Mouse (Mus musculus) forebrain, embryonic 15.5 days (tissue): ENCODE data around the gene Sema4f. TPM values are rescaled to one million over a fixed set of nuclear protein-coding genes. Genes with fewer than 3 reads are reported as not detected.

Experiments
- ATAC-seq: fragments of 200-750 bp; cut with Nextera tagmentation; replicated peaks from 2 replicates; pipeline ENCODE4 v1.8.0; 2017; ENCODE audit warnings: mild to moderate bottlenecking, moderate TSS enrichment, moderate library complexity
- H3K27ac ChIP-seq: fragments of 300-500 bp; sonication (generic); replicated peaks from 2 replicates; pipeline ENCODE4 v1.5.1; 2015; ENCODE audit warnings: mild to moderate bottlenecking, inconsistent platforms
- H3K27me3 ChIP-seq: fragments of 300-500 bp; sonication (generic); 2 replicates; pipeline ENCODE4 v1.6.1; 2015; ENCODE audit warnings: inconsistent platforms
- H3K36me3 ChIP-seq: fragments of 300-500 bp; sonication (generic); 2 replicates; pipeline ENCODE4 v1.6.1; 2015; ENCODE audit warnings: mild to moderate bottlenecking, inconsistent platforms
- H3K4me1 ChIP-seq: fragments of 300-500 bp; sonication (generic); 2 replicates; pipeline ENCODE4 v1.6.1; 2015; ENCODE audit warnings: inconsistent platforms
- H3K4me2 ChIP-seq: fragments of 300-500 bp; sonication (generic); replicated peaks from 2 replicates; pipeline ENCODE4 v1.6.1; 2015; ENCODE audit warnings: mild to moderate bottlenecking, inconsistent platforms
- H3K4me3 ChIP-seq: fragments of 300-500 bp; sonication (generic); 2 replicates; pipeline ENCODE4 v1.5.1; 2015; ENCODE audit warnings: mild to moderate bottlenecking, inconsistent platforms
- H3K9ac ChIP-seq: fragments of 300-500 bp; sonication (generic); replicated peaks from 2 replicates; pipeline ENCODE4 v1.6.1; 2015; ENCODE audit warnings: mild to moderate bottlenecking, inconsistent platforms
- H3K9me3 ChIP-seq: fragments of 300-500 bp; sonication (generic); 2 replicates; pipeline ENCODE4 v1.6.1; 2016; ENCODE audit warnings: inconsistent platforms
- WGBS: fragments of 180-500 bp; shearing (Covaris S2); methylation state at CpG from one replicate; pipeline ENCODE4 v1.1.7; 2015; ENCODE audit warnings: mixed read lengths; 5-methylcytosine and 5-hydroxymethylcytosine counted together
- polyA plus RNA-seq: library from polyadenylated mRNA; unstranded; fragments of >200 nt; fragmentation: Nextera tagmentation; extraction: Ambion mirVana; gene quantifications from 2 replicates; pipeline ENCODE4 v1.2.1, GENCODE M21; 2015

The Sema4f gene
- 14.9 and 15.8 TPM in 2 replicates for polyA plus RNA-seq

DNA sequence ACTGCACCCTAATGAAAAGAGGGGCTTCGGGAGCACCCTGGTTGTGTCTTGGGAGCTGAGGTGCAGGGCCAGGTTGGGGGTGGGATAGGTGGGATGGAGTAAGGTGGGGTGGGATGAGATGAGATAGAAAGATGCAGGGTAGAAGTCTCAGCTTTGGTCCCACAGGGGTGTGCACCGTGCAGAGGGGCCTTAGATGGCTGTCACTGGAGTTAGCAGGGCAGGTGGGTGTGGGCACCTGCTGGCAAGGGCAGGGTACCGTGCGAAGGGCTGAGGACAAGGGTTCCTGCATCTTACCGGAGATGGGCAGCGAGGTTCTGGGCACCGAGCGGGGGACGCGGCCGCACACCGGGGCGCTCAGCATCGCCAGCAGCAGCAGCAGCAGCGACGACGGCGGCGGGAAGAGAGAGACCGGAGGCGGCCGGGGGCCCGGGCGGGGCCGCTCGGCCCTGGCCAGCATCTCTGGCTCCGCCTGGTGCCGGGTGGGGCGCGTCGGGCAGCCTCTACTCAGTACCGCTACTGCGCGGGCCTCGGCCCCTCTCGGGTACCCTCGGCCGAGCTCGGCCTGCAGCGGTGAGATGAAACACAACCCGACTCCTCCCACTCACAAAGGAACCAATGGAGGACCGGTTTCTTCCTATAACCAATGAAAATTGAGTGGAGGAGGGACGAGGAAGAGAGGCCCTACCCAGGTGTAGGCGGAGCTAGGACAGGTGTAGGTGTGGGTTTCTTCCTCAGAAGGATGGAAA lies at the start of gene Sema4f:
Gene Sema4f (minus strand): TSS at position 603 of the 746 bp plus-strand sequence.
- peak within 1 kb of the TSS; percentile 65 for H3K4me3 ChIP-seq
- no peak within 1 kb of the TSS for H3K27ac ChIP-seq
- H3K36me3 ChIP-seq = peaks cover 4% of the 10 kb centered on the region; the same call in 1 of the 2 replicates
- no peaks in the 10 kb centered on the region for H3K27me3 ChIP-seq
- H3K9me3 ChIP-seq = no peaks in the 10 kb centered on the region
- H3K4me1 ChIP-seq = peaks cover 11% of the 10 kb centered on the region
- peak; percentile 99 for ATAC-seq
- H3K4me2 ChIP-seq = peak within 1 kb of the TSS; percentile 61
- H3K9ac ChIP-seq = peak within 1 kb of the TSS; percentile 86
- WGBS = 2% methylated on average over 44 of the region's 44 CpGs

DNA sequence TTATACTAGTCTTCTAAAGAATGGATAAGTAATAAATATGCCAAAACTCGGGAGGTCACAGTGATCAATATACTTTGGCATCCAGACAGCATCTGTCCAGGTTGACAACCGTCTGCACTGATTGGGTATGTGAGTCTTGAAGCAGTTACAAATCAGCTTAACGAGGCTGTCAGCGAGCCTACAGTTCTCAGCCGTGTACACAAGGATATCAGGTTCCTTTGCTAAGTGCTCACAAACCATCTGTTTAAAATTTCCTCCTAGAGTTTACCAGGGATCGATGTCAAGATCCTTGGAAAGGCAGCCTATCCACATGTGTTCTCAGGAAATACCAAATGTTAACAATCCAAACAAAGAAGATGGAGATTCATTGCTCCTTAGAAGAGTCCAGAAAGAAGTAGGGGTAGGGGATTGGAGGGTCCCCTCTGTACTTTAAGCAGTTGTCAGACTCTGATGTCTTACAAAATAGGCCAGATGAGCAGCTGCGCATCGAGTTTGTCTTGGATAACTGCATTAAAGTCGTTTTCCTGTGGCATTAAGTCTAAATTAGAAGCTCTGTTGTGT lies 47.9 kb upstream of the Sema4f start:
- WGBS = 37% methylated on average over 9 of the region's 9 CpGs

DNA sequence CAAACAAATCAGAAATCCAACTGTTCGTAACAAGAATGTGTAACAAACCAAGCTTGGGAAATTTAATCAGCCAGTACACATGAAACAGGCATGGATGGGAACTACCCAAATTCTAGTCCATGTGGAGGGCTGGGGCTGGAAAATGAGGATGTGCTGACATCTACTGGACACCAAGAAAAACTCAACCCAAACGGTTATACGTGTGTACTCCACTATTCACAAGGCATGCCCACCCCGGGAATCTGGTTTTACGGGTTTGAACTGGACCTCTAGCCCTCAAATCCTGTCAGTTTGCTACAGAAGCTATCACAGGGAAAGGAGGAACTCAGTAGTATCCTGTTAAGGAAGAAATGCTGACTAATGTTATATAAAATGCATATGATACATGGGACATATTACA lies 31.5 kb upstream of the Sema4f start:
- H3K9ac ChIP-seq = no peak overlapping the region
- H3K4me3 ChIP-seq = no peak overlapping the region
- H3K9me3 ChIP-seq = no peaks in the 10 kb centered on the region
- no peak overlapping the region for H3K27ac ChIP-seq
- 0 out of 2 replicates have a peak, but pooled peaks cover 7% of the 10 kb centered on the region for H3K27me3 ChIP-seq
- no peaks in the 10 kb centered on the region for H3K36me3 ChIP-seq
- H3K4me2 ChIP-seq = no peak overlapping the region
- WGBS = 15% methylated on average over 5 of the region's 5 CpGs
- H3K4me1 ChIP-seq = no peaks in the 10 kb centered on the region
- peak; percentile 87 for ATAC-seq

More for the DNA sequence above, 47.9 kb upstream of the Sema4f start:
- H3K9ac ChIP-seq = no peak overlapping the region
- no peaks in the 10 kb centered on the region for H3K9me3 ChIP-seq
- no peak overlapping the region for H3K27ac ChIP-seq
- no peak for ATAC-seq
- H3K4me3 ChIP-seq = no peak overlapping the region
- no peak overlapping the region for H3K4me2 ChIP-seq
- 0 out of 2 replicates have a peak, but pooled peaks cover 3% of the 10 kb centered on the region for H3K4me1 ChIP-seq
- no peaks in the 10 kb centered on the region for H3K27me3 ChIP-seq
- H3K36me3 ChIP-seq = no peaks in the 10 kb centered on the region

DNA sequence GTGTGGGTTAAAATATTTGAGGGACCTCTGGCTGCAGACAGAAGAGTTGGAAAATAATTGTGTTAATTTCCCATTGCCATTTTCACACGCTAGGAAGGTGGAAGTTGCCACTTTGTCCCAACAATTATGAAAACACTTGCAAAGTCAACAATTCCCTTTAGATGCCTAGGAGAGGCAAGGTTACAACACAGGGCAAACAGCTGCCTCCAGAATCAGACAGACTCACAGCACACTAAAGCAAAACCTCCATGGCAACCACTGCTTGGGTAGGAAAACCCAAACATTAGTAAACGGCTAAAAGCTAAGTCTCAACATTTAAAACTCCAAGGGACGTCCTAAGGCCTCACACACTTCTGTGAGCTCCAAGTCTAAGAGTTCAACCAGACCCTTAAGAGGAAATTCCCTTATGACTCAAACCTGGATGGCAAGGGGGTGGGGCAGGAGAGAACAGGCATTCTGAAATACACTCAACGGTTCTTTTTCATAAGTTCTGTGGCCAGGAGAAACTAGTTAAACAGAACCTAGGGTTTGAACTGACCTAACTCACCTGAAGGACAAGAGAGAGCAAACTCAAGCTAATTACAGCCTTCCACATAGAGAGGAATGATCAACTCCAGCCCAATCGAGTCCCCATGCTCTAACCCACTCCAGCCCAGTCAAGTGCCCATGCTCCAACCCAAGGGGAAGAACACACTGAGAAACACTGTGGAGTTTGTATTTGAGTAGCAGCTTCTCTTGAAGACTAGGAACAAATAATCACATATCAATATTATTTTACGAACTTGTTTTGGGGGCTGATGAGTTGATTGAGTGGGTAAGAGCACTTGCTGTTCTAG lies 29.9 kb upstream of the Sema4f start:
- Histone ChIP-seq H3K9ac (no peak overlapping the region), H3K36me3 (no peaks in the 10 kb centered on the region)
- 80% methylated on average over 6 of the region's 6 CpGs for WGBS

DNA sequence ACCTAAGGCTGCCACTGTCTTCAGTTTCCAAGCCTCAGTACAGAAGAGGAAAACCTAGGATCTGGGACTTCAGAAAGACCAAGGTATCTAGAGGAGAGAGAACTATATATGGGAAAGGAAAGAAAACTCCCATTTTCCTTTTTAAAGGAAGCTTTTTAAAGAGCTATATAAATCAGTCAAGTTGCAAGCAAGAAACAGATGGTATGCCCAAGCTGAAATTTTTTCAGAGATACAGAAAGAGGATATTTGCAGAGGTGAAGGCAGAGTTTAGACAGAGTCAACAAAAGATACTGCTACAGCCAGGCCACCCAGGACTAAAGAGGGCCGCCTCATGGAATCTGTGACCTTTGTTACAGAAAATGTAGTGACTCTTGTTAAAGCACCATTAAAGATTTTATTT lies 22.1 kb upstream of the Sema4f start:
- H3K4me2 ChIP-seq = no peak overlapping the region
- no peaks in the 10 kb centered on the region for H3K9me3 ChIP-seq
- H3K4me1 ChIP-seq = no peaks in the 10 kb centered on the region
- ATAC-seq = no peak
- H3K4me3 ChIP-seq = no peak overlapping the region
- H3K9ac ChIP-seq = no peak overlapping the region
- H3K36me3 ChIP-seq = no peaks in the 10 kb centered on the region
- no peak overlapping the region for H3K27ac ChIP-seq
- H3K27me3 ChIP-seq = no peaks in the 10 kb centered on the region
- WGBS = 93% methylated on average over 1 of the region's 1 CpGs

More for the DNA sequence above, 29.9 kb upstream of the Sema4f start:
- Histone ChIP-seq H3K27ac (no peak overlapping the region), H3K4me1 (no peaks in the 10 kb centered on the region), H3K4me3 (no peak overlapping the region), H3K27me3 (0 out of 2 replicates have a peak, but pooled peaks cover 7% of the 10 kb centered on the region), H3K4me2 (no peak overlapping the region), H3K9me3 (no peaks in the 10 kb centered on the region)
- ATAC-seq = no peak

DNA sequence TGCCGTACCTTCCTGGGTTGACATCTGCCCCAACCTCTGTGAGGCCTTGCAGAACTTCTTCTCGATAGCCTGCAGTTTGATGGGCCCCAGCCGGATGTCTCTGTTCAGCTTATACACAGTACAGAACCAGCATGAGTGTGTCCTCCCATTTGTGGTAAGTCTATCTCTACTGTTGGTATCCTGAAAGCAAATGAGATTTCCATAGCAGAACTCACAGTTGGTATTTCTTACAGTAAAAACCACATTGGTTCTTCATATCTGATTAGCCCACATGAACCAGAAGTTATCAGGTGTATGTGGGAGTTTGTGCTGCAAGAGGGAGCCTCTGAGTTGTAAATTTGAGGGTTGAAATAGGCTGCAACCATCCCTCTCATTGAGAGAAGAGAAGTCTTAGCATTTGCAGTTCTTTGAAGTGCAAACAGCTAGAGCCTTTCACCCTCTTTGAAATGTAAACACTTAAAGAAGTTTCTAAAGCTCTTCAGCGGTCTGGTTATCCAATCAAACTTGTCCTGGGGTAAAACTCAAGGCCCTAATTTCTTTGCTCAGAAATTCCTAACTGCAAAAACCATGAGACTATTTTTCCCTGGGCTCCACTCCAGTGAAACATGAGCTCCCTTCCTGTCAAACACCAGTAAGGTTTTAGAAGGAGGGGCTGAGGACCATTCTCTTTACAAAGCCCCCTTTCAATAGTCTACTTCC lies 17.1 kb upstream of the Sema4f start:
- 65% methylated on average over 4 of the region's 4 CpGs for WGBS
- Histone ChIP-seq H3K27me3 (no peaks in the 10 kb centered on the region), H3K4me2 (no peak overlapping the region), H3K4me1 (no peaks in the 10 kb centered on the region), H3K9me3 (no peaks in the 10 kb centered on the region), H3K9ac (no peak overlapping the region), H3K4me3 (no peak overlapping the region), H3K36me3 (no peaks in the 10 kb centered on the region), H3K27ac (no peak overlapping the region)
- ATAC-seq = no peak

DNA sequence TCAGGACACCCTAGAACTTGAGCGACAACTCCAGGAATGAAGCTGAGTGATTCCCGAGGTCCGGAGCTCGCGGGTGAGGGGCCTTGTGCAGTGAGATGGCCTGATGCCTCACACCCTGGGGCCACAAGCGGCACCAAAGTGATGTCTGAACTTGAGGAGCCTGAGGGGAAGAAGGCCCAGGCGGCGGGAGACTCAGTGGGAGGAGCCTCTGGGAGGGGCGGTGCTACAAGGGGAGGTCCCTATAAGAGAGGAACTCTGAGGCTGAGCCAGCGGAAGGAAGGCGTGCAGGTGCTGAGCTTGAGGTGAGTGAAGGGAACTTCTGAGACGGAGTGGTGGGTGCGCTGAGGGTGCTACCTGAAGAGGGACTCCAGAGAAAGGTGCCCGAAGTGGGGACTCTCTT lies 7.1 kb upstream of the Sema4f start, which contains the start of gene M1ap:
Gene M1ap (plus strand): TSS at position 252 of the 400 bp plus-strand sequence.
- no peak within 1 kb of the TSS for H3K27ac ChIP-seq
- 66% methylated on average over 14 of the region's 14 CpGs for WGBS
- H3K36me3 ChIP-seq = no peaks in the 10 kb centered on the region
- no peaks in the 10 kb centered on the region for H3K9me3 ChIP-seq
- H3K9ac ChIP-seq = no peak within 1 kb of the TSS
- no peak for ATAC-seq
- H3K4me1 ChIP-seq = no peaks in the 10 kb centered on the region
- H3K4me2 ChIP-seq = no peak within 1 kb of the TSS
- no peaks in the 10 kb centered on the region for H3K27me3 ChIP-seq
- H3K4me3 ChIP-seq = no peak within 1 kb of the TSS

DNA sequence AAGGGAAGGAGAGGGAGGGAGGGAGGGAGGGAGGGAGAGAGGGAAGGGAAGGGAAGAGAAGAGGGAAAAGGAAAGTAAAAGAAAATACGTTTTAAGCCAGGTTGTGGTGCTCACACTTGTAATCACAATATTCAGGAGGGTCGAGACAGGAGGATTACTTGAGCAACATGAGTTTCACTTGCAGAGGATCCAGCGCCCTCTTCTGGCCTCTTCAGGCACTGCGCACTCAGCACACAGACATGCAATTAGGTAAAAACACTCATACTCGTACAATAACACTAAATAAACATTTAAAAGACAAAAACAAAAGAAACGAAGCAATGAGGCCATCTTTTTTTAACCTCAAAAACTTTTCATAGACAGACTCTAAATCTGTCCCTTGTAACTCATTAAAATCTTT lies 6.2 kb upstream of the Sema4f start:
- 54% methylated on average over 6 of the region's 6 CpGs for WGBS
- ATAC-seq = no peak
- Histone ChIP-seq H3K4me2 (no peak overlapping the region), H3K4me3 (no peak overlapping the region), H3K9me3 (no peaks in the 10 kb centered on the region), H3K27me3 (no peaks in the 10 kb centered on the region), H3K27ac (no peak overlapping the region), H3K36me3 (no peaks in the 10 kb centered on the region), H3K4me1 (no peaks in the 10 kb centered on the region), H3K9ac (no peak overlapping the region)

DNA sequence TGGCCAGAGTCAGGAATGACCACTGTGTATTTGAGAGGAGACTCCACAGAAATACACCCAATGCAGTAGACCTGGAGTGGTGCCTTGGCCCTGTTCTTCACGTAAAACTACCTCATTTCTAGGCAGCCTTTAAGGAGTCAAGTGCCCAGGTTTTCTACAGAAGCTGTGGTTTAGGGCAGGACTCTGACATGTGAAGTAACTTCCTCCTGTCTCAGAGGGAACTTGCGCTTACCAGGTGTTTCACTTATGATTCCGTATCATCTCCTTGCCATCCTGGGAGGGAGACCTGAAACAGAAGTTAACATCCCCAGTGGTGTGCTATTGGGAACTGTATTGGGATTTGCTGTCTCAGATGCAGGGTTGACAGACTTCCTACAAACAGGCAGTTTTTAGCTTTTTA lies 1.2 kb upstream of the Sema4f start:
- Histone ChIP-seq H3K4me2 (no peak overlapping the region), H3K9me3 (no peaks in the 10 kb centered on the region), H3K4me3 (no peak overlapping the region), H3K36me3 (no peaks in the 10 kb centered on the region; the same call in 1 of the 2 replicates), H3K4me1 (peaks cover 11% of the 10 kb centered on the region), H3K27me3 (no peaks in the 10 kb centered on the region), H3K27ac (no peak overlapping the region), H3K9ac (no peak overlapping the region)
- no peak for ATAC-seq
- 83% methylated on average over 3 of the region's 3 CpGs for WGBS

DNA sequence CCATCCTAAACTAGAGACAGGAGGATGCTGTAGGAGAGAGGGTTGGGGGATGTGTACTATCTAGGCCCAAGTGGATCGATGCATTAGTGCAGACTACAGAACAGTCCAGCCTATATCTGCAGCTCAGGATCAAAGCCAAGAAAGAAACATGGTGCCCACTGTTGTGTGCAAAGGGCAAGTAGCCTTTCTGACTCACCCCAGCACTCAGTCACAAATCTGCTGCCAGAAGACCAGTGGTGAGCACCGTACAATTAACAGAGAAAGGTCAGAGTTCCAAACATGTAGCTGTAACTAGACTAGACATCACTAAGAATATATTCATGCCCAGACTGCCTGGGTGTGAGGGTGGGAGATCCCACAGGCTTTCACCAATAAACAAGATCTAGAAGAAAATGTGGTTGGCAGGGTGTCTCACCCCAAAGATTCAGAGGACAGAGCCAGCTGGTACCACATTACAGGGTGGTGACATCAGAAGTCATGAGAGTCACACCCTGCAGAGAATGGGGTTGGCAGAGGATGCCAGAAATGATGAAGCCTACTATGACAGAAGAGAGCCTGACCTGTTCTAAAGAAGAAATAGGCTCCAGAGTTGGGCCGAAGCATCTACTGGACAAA lies 4.8 kb downstream of the Sema4f start:
- WGBS = 91% methylated on average over 3 of the region's 3 CpGs
- no peak for ATAC-seq
- H3K4me2 ChIP-seq = no peak overlapping the region
- no peak overlapping the region for H3K9ac ChIP-seq
- peaks cover 11% of the 10 kb centered on the region for H3K4me1 ChIP-seq
- H3K27ac ChIP-seq = no peak overlapping the region
- H3K27me3 ChIP-seq = no peaks in the 10 kb centered on the region
- H3K36me3 ChIP-seq = peaks cover 14% of the 10 kb centered on the region; the same call in 1 of the 2 replicates
- no peaks in the 10 kb centered on the region for H3K9me3 ChIP-seq
- H3K4me3 ChIP-seq = no peak overlapping the region

DNA sequence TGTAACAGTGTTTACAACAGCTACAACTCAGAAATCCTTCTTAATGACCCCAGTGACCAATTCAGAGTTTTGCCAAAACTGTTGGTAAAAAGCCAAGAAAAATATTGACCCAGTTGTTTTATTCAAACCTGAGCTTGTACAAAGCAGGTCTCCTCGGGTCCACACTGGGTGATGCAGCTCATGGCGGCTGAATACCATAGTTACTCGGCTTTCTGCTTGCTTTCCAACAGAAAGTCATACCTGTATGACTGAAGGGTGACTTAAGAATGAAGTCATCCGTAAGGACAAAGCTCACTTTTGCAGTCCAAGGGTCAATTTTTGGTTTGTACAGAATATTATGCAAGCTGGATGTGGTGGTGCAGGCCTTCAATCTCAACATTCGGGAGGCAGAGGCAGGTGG lies 12.0 kb downstream of the Sema4f start:
- H3K36me3 ChIP-seq = peaks cover 14% of the 10 kb centered on the region
- H3K9me3 ChIP-seq = no peaks in the 10 kb centered on the region
- no peaks in the 10 kb centered on the region for H3K27me3 ChIP-seq
- no peak overlapping the region for H3K4me3 ChIP-seq
- 83% methylated on average over 5 of the region's 5 CpGs for WGBS
- H3K9ac ChIP-seq = no peak overlapping the region
- H3K4me2 ChIP-seq = no peak overlapping the region
- H3K4me1 ChIP-seq = 0 out of 2 replicates have a peak, but pooled peaks cover 3% of the 10 kb centered on the region
- no peak for ATAC-seq
- H3K27ac ChIP-seq = no peak overlapping the region
